Mouse (Mus musculus): Measurements from ENCODE around the gene St6galnac3.
A peak's percentile ranks its signal among the peaks of the same experiment; 100 is the strongest.

Gene St6galnac3

DNA sequence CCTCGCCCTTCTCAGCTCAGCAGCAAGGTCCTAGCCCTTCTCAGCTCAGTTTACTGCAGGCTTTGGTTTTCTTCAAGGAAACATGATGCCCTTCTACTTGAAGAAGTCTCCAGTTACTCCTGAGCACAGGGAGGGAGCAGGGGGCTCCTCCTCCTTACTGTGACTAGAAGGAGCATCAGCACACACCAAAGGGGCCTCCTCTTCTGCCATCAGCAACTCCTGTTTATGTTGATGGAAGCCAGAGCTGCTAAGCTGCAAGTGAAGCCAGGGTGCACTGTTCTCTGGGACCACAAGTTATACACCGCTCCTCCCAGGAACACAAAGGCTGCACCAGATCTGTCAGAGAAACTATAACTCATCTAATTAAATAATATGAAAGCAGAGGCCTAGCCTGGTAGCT lies 34.4 kb downstream of the St6galnac3 start:
- DNase-seq (ENCODE audit: low spot score in 2 of 2), result no peak

DNA sequence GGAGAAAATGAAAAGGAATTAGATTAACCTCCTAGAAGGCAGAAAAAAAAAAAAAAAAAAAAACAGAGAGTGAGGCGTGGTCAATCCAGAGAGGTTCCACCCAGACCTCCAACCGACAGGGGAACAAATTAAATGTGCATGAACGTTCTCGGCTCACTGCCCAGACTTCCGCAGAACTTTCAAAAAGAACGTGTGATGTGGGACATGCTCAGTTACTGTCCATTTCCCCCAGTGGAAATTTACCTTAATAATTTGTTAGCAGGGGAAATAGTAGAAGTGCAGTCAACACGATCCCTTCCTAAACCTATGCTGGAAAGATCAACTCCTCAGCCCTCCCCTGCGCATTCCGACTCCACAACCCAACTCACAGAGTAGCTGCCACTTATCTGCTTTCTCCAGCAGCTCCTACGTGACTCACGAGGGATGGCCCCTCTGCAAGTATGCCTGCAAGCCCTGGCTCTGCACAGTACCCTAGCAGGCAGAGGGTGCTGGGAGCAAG lies 35.1 kb downstream of the St6galnac3 start:
- peak; percentile 18 to 40 for DNase-seq (ENCODE audit: low spot score in 2 of 2)

DNA sequence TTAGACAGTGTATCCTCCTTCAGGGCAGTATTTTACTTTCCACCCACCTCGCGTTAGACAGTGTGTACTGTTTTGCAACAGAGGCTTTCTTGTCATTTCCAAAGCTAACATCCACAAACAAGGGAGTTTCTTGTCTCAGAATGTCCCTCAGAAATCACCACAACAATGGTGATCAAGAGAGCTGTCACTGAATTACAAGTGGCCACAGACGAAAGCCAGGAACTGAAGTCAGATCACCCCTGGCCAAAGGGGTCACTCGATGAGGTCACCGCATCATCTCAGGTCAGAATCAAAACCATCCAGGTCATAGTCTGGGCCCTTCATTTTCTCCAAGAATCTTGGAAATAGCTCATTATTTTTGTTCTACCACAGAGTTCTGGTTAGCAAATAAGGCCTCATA lies 37.1 kb downstream of the St6galnac3 start:
- DNase-seq (ENCODE audit: low spot score in 2 of 2), result no peak

DNA sequence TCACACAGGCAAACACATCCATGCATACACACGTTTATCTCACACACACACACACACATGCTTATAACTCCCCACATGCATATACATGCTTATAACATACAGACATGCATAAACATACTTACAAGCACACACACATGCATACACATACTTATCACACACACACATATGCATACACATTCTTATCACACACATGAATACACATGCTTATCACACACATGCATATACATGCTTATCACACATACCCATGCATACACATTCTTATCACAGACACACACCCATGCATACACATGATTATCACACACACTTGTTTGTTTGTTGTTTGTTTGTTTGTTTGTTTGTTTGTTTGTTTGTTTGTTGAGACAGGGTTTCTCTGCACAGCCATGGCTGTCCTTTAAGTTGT lies 40.1 kb downstream of the St6galnac3 start:
- no peak for DNase-seq (ENCODE audit: low spot score in 2 of 2)

DNA sequence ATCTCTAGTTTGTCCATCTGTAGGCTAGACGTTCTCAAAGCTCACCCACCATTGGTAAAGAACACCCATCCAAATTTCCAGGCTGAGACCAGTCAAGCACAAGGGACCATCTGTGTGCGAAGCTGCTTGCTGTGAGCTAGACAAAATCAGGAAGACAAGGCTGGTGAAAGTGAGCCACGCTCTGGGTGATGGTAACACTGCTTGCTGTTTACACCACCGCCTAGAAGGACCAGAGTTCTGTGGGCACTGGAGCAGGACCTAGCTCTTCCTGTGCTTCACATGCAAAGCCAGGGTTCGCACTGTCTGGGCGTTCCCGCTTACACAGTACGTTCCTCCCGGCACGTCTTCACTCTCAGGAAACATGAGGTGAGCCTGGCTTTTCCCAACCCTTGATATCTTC lies 42.7 kb downstream of the St6galnac3 start:
- no peak for DNase-seq (ENCODE audit: low spot score in 2 of 2)

DNA sequence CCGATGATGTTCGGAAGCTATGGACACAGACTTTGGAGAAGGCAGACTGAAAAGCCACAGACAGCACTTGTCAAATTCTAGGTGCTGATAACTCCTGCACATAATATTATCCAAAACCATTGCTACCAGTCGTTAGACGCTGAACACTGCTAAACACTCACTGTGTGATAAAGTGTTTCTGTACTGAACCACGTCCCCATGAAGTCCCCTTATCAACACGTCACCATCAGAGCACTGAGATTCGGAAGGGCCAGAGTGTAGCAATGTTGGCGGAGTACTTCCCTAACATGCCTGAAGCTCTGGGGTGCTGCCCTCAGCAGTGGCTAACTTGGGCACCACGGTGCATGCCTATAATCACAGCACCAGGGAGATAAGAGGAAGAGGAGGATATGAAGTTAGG lies 43.3 kb downstream of the St6galnac3 start:
- DNase-seq (ENCODE audit: low spot score in 2 of 2), result no peak

DNA sequence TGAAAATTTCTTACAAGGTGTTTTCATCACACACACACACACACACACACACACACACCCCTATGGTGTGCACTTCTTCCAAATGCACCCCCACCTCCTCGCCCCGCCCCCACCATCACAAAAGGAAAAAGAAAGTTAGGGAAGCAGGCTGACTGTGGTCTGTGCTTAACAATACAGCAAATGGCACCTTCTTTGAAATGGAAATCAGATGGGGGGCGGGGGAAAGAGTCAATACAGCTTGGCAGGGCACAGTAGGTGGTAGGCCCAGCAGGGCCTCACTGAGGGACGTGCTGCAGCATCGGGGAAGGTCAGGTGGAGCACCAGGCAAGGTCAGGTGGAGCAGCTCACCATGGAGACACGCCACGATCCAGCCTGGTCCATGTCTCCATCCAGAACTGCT lies 49.1 kb downstream of the St6galnac3 start:
- no peak for DNase-seq (ENCODE audit: low spot score in 2 of 2)

DNA sequence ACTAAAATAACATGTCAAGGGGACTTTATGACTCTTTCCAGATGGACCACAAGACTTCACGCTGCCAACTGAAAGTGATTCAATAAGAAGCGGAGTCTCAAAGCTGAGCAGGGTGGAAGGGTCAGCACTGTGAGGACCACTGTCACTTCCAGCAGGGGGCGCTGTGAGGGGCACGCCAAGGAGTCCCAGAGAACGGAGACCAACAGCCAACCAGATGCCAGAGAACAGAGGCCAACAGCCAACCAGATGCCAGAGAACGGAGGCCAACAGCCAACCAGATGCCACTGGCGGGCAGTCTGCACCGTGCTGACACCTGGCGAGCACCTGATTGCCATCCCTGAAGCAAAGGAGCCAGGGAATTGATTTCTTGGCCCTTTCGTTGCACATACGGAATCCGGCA lies 49.9 kb downstream of the St6galnac3 start:
- DNase-seq (ENCODE audit: low spot score in 2 of 2), result no peak

DNA sequence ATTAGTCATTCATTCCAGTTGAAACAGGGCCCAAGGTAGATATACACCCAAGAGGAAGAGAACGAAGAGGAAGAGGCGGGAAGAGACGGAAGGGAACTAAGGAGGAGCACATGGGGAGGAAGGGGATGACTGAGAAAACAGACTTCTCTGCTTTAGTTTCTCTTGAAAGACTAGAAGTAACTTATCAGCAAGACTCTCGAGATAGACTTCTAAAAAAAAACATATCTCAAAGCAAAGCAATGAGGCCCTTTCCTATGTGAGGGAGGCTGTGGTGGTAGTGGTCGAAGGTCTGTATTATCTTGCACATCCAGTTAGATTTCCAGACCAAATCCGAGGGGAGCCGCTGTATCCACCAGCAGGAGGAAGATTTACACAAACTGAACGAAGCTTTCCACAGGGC lies 50.6 kb downstream of the St6galnac3 start:
- no peak for DNase-seq (ENCODE audit: low spot score in 2 of 2)

DNA sequence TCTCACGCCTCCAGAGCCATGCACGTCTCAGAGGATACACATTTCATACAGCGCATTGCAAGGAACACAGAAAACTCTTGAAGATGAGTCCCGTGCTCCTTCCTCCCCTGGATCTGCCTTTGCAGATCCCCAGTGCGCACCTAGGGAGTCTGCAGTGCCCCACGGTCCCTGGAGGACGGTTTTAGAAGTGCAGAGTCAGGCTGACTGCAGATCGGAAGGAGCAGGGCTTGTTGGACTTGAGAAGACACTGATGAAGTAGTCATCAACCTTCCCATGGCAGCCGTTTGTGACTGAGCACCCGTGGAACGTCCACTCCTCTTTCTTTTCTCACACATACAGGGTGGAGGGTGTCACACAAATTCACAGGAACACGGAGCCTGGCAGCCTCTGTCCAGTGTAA lies 51.5 kb downstream of the St6galnac3 start:
- DNase-seq (ENCODE audit: low spot score in 2 of 2), result no peak

DNA sequence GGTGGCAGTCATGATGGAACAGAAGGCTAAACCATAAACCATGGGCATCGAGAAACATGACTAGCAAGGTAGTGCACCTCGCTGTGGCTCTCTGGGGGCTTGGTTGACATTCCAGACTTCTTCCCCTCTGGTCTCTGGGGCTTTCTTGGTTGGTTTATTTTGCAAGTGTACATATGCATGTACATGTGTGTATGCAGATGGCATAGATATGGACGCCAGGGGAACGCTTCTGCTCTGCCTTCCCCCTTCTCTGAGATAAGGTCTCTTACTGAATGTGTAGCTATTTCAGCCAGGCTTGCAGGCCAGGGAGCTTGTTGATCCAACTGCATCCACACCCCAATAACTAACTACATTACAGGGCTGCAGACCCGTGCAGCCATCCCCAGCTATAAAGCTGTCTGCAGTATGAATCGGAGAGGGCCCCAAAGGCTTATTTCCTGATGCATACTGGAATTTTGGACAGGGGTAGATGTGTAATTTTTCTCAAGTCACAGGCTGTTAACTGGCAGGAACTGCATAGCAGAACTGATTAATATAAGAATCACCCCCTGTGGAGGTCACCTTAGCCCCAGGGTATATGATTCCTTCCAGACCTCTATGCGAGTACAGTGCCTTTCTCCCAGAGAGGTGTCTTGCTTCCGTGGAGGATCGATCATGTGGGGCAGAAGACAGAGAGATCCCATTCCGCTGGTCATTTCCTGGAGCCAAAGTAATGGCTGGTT lies 53.9 kb downstream of the St6galnac3 start:
- DNase-seq (ENCODE audit: low spot score in 2 of 2), result no peak

DNA sequence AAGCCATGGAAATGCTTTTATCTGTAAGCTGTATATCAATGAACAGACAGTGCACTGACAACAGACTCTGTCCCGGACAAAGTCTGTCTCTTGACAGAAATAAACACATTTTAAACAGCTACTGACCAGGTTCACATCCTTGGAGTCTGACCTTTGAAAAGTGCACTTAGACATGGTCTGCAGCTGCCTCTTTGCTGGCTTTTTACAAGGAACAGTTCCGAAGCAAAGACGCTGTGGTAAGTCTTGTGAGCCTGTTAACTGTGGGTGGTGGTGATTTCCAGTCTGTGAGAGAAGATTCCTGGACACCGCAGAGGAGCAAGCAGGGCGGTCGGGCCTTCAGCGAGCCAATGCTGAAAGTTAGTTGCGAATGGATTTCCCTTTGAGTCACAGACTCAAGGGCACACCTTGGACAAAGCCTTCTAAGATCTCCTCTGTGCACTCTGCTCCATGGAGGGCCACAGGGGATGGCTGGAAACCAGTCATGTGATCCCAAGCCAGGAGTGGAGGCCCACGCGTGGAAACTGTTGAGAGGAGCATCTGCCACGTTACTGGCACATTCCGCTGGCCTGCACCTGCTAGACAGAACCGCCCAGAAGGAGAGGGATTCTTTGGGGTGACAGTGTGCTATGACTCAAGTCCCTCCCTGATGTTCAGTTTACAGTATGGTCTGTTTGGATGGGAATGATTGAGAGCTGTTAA lies 55.1 kb downstream of the St6galnac3 start:
- DNase-seq (ENCODE audit: low spot score in 2 of 2), result no peak

DNA sequence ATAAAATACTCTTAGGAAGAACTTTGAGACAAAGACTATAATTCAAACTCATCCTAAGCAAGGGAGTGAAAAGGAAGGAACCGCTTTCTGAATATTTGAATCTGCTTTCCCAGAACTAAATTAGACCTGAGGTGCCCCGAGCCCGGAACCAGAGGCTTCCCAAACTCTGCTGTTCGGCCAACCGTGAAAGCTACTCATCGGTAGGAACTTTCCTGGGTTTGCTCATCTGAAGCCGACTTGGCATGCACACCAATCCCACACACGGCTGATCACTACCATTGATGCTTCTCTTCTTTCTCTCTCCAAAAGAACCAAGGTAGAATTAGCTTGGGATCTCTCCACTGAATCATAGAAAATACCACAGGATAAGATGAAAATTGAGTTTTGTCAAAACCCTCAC lies 55.6 kb downstream of the St6galnac3 start:
- no peak for DNase-seq (ENCODE audit: low spot score in 2 of 2)

DNA sequence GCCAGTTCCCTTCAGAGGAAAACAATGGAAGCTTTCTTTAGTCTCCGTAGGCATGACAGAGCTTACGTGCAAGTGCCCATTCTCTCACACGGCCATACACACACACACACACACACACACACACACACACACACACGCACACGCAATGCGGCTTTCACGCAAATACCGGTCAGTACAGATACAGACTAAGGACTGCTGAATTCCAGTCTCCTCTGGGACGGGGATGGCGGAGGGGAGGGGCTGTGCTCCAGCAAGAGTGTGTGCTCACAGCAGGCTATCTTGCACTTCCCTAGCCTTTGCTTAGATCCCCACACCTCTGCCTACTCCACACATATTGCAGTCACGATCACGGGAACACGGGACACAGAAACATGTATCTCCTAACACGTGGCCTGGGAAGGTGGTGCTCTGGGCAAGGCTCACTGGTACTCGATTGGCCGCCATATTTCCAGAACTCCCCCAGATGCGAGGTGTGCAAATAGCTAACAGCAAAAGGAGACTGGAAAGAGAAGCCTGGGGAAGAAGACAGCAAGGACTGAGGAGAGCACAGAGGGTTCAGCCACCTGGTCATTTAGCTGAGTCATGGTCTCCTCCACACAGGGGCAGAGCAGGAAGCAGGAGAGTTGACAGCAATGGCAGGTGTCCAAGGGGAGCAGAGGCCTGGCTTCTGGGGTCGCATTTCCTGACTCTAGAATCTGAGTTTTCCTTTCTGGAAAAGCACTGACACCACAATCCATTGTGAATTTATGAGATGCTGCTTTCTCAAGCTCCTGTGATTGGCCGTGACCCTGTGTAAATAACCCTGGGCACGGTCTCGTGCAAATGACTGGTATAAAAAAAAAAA lies 56.3 kb downstream of the St6galnac3 start:
- peak; percentile 18 to 38 for DNase-seq (ENCODE audit: low spot score in 2 of 2)

DNA sequence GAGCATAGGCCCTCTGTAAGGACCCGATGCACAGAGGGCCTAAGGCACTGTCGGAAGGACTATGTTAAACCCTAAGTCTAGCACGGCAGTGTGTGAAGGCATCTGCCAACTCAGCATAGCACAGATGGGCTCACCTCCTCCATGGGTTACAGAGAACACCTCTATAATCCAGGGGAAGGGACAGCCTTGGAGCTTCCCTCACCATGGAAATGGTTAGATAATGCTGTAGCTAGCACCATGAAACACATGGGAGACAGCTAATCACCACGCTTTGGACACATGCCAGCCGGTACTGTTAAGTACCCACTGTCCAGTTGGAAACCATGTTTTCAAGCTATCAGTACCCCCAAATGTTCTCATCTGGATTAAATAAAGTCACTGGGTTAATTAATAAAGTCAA lies 60.3 kb downstream of the St6galnac3 start:
- DNase-seq (ENCODE audit: low spot score in 2 of 2), result no peak

DNA sequence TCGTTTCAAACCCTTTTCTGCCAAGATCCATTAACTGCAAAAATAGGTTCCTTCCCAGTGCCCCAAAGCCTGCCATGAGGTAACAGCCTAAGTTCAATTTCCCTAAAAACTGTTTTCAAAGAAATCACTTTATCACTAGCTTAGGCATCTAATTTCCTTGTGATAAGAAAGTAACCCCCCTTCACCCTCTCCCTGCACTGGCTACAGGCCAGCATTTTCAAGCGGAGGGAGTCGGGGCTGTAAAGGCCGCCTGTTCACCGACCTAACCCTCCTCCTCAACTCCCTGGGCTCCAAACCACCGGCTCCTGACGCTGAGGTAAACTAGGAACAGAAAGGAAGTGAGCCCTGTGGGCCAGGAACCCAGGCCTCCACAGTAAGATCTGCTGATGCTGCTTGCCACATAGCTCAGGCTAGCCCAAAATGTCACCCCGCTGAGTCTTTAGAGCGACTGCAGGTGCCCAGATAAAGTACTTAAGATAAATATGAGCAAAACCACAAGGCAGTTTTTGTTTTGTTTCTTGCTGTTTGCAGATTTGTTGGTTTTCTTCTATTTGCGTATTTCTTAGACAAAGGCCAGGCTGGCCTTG lies 61.0 kb downstream of the St6galnac3 start:
- no peak for DNase-seq (ENCODE audit: low spot score in 2 of 2)

DNA sequence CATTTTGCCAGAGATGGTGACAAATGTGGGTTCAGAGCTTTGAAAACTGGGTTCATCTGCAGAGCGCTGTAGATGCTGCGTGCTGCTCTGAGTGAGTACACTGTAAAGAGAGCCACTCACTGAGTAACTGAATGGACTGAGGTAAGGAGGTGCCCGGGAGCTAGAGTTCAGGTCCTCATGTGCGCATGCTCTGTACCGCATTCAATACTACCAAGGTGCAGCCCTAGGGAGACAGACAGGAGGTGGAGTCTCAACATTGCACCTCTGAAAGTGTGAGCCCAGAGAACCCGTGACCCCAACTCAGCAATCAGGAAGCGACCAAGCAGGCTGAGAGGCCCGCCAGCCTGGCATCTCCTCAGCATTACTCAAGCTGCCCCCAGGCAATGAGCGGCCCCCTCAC lies 62.2 kb downstream of the St6galnac3 start:
- DNase-seq (ENCODE audit: low spot score in 2 of 2), result no peak

DNA sequence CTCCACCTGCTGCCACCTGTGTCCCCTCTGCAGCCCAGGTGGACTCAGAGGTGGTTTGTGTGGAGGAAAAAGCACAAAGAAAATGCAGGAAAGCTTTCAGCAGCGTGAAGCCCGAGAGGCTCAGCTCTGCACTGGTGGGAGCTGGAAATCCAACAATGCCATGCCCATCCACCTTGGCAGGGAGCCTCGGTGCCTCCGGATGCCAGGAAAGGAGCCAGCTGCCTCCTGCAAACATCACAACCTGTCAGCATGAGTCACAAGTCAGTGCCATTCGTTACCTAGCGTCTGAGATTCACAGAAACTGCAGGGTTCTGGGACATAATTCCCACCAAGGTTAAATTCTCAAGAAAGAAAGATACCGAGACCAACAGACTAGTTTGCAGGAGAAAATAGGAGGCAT lies 63.0 kb downstream of the St6galnac3 start:
- no peak for DNase-seq (ENCODE audit: low spot score in 2 of 2)

DNA sequence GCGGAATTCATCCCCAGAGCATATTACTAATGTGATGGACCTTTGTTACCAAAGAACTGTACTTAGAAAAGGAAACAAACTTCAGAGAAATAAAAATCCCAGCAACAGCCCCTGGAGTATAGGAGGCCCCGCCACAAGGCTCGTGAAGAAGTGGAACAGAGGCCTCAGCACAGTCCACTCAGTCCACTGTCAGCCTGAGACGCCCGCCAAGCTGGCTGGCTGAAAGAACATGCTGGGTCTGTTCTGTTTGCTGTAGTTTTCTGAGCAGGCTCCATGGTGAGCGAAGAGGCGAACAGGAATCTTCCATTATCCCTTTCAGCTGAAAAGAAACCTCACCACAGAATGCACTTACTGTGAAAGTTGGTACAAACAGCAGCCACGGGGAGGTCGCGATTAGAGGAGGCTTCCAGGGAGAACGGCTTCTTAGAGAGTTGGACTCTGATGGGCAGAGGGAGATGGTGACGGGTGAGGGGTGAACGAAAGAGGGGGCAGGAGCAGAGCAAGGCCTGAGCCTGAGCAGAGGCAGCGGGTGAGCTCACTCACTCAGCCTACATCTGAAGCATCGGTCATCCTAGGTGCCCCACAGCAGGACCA lies 65.3 kb downstream of the St6galnac3 start:
- DNase-seq (ENCODE audit: low spot score in 2 of 2), result no peak

DNA sequence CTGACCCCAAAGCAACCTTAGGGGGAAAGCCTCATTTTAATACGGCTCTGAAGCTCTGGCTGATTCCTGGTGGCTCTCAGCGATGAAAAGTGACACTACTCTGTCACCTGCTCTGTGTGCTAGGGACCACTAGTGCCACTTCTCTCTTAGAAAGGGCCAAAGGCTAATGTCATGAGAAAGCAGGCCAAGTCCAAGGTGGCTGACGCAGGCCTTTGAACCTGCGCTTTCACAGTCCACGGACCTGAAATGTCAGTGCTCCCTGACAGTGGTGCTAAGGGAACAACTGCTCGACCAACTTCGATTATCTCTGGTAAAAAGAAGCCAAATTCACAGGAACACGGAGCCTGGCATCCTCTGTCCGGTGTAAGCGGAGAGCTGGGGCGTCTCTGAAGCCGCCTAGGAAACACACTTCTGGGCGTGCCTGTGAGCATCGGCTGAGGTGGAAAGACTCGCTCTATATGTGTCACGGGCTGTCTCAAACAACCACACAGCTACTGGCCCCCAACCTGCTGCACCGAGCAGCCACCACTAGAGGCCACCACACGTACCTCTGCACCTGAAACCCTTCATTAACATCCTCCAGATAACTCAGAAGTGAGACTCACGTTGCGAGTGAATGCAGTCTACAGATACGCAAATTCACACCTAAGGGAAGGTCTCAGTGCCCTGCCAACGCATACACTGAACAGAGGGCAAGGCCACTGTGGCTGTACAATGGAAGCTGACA lies 66.8 kb downstream of the St6galnac3 start:
- no peak for DNase-seq (ENCODE audit: low spot score in 2 of 2)

DNA sequence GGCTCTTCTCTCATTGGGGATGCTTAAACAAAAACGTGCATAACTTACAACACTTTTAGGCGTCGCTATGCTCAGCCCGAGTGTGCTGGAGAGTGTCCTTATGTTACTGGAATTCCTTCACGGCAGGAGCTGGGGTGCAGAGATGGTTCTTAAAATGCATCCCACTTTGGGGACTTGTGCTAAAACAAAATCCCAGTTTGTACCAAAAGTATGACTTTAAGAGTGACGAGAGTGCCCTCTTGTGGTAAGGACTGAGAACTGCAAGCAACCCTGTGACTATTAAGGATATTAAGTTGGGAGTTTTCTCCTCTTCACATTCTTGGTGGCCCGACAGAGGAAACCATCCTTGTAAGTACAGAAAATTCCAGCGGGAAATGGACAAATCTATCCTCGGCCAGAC lies 69.9 kb downstream of the St6galnac3 start:
- peak in 1 of 2 experiments; percentile 20 for DNase-seq (ENCODE audit: low spot score in 2 of 2)
